Mouse (Mus musculus) adrenal gland, postnatal 14 days (tissue): ENCODE results near the gene Fars2. TPM values are rescaled to one million over a fixed set of nuclear protein-coding genes. Genes with fewer than 3 reads are reported as not detected.
A peak's percentile ranks its signal among the peaks of the same experiment; 100 is the strongest.

Experiments used
- DNase-seq: peaks from one replicate; pipeline ENCODE4 v3.0.0; 2021; ENCODE audit warnings: mixed read lengths
- long read RNA-seq, 2 experiments: library from polyadenylated mRNA; stranded (forward); transcript quantifications; one replicate each; pipeline ENCODE4 v2.0.0; 2021
- total RNA-seq: library from RNA; stranded (reverse); gene quantifications from 2 replicates; pipeline ENCODE4 v1.2.3, GENCODE M21; 2021

Fars2 gene
- total RNA-seq, result 80.5 and 83.6 TPM in 2 replicates
- long read RNA-seq, experiment 1, transcript Fars2-201 (7 exons, 2,125 nt), result major isoform, 116 of 140 reads
- long read RNA-seq, experiment 1, partial matches to known transcripts, result 4 of 140 reads
- long read RNA-seq, experiment 1, other reads (novel, unspliced or antisense), result 17 of 140 reads
- long read RNA-seq, experiment 2, transcript Fars2-201 (7 exons, 2,125 nt), result major isoform, 95 of 115 reads
- long read RNA-seq, experiment 2, partial matches to known transcripts, result 10 of 115 reads
- long read RNA-seq, experiment 2, other reads (novel, unspliced or antisense), result 9 of 115 reads

DNA sequence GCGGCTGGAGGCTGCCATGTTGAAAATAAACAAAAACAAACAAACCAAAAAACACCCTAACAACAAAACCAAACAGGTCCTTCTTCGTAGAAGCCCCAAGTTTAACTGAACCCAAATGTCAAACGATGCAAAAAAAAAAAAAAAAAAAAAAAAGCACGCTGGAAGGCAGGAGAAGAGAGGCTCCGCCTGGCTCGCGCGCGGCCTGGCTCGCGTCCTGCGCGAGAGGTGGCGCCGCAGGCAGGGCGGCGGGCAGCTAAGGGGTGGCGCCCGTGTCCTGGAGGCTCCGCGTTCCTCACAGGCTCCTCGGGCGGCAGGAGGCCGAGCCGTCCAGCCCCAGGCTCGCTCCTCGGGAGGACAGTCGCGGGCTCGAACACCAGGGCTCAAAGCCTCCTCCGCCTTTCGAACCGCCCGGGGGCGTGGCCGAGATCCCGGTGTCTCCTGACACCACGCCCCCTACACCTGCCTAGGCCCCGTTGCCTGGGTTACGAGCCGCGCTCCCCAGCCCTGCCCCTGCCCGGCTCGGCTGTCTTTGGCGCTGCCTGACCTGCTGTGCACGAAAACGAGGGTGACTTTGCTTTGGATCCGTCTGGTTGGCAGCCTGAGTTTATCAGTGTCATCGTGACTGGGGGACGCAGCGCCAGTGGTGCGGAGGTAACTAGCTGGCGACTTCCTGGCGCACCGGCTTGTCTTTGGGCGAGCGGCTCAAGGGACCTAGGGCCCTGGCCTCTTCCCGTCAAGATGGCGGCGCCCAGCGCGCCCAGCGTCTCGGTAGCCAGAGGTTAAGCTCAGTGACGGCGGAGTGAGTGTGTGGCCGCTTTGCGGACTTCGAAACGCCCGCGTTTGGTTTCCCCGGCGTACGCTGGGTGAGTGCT lies at the start of gene Fars2, which contains the start of gene Lyrm4:
Gene Fars2 (plus strand): TSS at position 270 of the 872 bp plus-strand sequence.
Gene Lyrm4 (minus strand): TSS at position 384 of the 872 bp plus-strand sequence.
- peak; percentile 99 for DNase-seq

DNA sequence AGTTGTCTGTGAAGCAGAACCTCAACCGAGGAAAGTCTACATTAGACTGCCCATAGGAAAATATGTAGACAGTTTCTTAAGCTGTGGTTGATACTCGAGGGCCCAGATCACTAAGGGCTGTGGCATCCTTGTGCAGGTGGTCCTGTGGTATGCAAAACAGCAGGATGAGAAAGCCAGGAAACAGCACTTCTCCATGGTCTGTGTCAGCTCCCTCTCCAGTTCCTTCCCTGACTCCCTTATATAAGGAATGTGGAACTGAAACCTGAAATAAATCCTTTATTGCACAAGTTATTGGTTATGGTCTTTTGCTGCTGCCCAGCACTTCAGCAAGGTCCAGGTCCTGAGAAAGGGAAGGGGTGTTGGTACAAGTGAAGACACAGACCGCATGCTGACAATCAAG lies 42.7 kb upstream of the Fars2 start:
- DNase-seq, result no peak

GRCm38 (mm10) chr13:36081591-36081990 lies 35.6 kb upstream of the Fars2 start:
- DNase-seq, result peak; percentile 18

- no peak for DNase-seq
Observed at GRCm38 (mm10) chr13:36084701-36085100, 32.5 kb upstream of the Fars2 start.

DNA sequence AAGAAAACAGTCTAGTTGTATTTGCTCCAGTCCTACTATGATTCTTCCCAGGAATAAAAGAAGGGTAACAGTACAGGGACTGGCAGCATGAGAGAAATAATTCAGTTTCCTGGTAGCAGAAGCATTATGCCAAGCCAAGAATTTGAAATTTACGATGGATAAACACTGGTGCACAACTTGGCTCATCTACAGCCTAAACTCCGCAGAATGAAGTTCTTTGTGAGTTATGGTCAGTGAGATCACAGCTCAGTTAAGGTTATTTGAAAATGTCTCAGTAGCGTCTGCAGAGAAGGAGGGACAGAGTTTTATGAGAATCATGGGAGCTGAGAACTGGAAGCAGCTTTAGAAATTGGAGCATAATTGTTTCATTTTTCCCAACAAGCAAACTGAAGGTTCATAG lies 31.2 kb upstream of the Fars2 start:
- DNase-seq, result peak; percentile 17

DNA sequence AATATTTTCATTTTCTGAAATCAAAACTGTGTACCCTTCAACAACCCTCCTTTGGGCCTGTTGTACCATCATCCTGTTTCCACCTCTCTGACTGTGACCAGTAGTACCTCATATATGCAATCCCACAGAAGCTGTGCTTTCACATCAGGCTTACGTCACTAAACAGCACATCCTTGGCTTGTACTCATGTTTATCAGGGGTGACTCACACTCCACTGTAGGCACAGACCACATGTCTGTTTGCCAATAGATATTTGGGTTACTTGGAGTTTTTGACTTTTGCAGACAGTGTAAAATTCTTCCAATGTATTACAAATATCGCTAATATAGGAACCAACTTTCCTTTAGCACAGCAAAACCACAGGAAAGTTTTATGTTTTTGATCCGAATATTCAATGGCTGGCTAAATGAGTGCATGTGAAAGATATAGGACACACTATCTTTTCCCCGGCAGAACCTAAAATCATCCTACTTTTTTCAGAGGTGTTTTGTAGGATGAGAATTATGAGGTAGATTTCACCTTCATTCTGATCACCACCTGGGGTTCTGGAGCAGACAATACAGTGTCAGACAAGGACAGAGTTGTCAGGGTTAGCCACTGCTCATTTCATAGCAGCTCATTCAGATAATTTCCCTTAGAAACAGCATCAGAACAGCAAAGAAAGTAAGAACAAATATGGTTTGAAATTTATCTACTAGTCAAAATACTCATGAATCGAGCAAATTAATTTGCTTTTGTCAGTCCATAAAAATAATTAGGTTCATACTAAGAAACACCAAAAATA lies 30.4 kb upstream of the Fars2 start:
- DNase-seq, result peak; percentile 51

DNA sequence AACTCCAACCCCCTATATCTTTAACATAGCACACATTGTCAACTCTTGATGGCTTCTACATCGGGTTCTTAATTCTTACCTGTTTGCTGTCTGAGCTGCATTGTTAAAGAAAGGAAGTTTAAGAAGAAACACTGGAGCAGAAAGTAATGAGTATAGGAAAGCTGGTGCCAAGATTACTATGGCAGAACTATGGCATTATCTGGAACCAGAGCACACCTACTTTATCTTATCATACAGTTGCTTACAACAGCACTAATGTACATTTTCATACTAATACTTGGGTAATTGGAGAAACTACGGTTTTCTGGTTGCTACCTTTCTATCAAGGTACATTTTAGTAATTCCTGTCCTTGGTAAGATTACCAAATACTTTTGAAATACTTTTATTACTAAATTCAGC lies 29.8 kb upstream of the Fars2 start:
- no peak for DNase-seq

- DNase-seq, result no peak
Observed at GRCm38 (mm10) chr13:36088168-36088567, 29.0 kb upstream of the Fars2 start.

- DNase-seq, result no peak
Observed at GRCm38 (mm10) chr13:36096684-36097383, 20.4 kb upstream of the Fars2 start.

- no peak for DNase-seq
Observed at GRCm38 (mm10) chr13:36105591-36105990, 11.6 kb upstream of the Fars2 start.

- no peak for DNase-seq
Observed at GRCm38 (mm10) chr13:36108528-36108927, 8.7 kb upstream of the Fars2 start.

GRCm38 (mm10) chr13:36111331-36111730 lies 5.9 kb upstream of the Fars2 start:
- no peak for DNase-seq

DNA sequence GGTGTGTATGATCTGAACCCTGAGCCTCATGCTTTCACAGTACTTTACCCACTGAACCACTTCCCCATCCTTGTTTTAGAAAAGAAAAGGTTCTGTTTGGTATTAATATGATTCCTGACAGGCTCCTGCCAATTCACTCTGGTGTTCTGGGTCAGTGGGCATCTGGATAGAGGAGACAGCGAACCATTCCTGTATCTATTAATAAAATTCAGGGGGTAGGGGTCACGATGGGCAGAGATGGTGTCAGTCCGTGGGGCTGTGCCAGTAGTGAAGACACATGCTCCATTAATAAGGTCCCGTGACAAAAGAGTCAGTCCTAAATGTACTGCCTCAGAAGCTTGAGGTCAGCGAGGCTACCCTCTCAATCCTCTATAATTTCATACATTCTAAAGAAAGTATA lies 4.0 kb upstream of the Fars2 start:
- no peak for DNase-seq

GRCm38 (mm10) chr13:36116520-36117142 lies 581 bp upstream of the Fars2 start:
- DNase-seq, result peak; percentile 54

DNA sequence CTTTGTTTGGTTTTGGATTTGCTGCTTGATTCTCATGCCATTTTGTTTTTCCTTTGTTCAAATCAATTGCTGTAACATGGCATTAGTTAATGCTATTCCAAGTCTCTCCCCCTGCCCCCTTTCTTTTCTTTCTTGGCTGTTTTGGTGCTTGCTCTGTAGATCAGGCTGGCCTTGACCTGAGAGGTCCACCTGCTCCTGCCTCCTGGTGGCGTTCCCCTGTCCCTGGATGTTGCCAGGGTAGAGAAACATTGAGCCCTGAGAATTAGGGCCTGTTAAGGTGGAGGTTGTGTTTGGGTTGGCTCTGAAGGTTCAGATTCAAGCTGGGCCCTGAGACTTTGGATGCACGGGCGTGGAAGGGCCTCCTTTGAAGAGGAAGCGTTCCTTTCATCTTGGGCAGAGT lies 2.5 kb downstream of the Fars2 start:
- DNase-seq, result peak; percentile 13

- DNase-seq, result no peak
Observed at GRCm38 (mm10) chr13:36120606-36121005, 3.4 kb downstream of the Fars2 start.

DNA sequence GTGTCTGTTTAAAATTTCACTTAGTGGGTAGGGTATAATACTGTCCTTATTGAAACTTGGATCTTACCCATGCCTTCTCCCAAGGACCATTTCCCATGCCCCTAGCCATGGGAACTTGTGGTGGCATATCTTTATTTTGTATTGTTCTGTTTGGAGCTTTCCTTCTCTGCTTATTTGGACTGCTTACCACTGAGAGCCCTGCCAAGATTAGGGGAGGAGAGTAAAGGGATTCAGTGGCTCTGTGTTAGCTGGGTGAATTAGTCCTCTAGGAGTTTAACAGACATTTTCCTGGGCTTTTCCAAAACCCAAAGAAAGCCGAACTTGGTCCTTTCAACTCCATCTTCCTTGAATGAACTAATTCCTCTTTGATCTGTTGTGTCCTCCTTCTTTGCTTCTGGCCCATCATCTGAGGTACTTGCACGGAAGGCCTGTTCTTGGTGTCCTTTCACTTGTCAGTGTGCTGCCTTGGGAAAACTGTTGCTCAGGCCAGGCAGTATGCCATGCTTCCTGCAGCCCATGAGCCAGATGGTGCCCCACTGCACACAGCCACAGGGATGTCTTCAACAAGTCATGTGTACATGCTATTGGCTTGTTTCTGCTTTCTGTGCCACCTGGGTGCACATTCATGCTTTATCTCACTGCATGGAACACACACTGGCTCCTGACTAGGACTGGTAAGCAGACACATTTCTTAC lies 12.3 kb downstream of the Fars2 start:
- DNase-seq, result no peak

DNA sequence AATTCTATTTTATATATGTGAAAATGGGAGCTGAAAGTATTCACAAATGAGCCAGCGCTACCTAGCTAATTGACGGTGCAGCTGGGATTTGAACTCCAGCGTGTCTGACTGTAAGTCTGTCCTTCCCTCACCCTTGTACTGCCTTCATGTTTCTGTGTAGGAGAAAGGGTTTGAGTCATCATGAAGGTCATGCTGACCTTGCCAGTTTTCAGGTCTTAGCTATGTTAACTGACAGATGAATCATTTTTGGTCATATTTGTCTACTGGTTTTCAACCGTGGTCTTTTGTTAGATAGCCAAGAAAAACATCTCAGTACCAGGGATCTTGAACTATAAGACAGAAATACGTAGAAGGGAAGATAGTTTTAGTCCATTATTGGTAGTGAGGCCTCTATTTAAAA lies 14.2 kb downstream of the Fars2 start:
- peak; percentile 55 for DNase-seq

DNA sequence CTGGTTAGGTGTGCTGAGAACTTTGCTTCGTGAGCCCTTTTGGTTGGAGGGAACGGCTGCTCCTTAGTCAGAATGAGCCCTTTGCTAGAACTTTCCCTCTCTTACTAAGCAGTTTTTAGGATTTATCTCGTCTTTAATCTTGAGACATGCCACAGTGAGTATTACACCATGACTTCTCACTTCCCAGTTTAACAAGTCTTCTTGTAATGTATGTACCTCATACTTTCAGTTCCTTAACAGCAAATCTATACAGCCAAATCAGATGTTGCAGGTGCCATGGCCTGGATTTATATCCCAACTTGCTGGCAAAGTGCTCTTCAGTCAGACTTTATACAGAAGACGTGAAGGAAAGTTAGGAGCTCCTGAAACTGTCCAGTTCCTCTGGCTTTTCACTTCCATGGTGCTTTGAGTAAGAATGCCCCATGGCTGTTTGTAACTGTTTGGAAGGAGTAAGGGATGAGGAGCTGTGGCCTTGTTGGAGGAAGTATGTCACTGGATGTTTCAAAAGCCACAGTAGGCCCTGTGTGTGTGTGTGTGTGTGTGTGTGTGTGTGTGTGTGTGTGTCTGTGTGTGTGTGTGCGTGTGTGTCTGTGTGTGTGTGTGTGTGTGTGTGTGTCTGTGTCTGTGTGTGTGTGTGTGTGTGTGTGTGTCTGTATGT lies 14.9 kb downstream of the Fars2 start:
- no peak for DNase-seq

DNA sequence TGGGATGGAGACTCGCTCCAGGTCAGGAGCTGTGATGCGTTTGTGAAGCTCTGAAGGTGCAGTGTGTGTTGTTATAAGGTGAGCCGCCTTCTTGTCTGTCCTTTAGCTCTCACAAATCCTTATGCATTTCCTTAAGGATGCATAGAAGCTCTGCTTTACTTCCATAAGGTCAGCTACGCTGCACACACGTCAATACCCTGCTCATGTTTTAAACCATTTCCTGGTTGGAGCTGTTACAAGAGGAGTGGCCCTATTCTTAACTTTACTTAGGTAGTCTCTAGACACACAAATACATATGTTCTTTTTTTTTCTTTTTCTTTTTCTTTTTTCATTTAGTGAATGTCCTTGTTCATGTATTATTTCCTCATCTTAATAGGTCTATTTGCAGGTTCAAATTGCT lies 22.5 kb downstream of the Fars2 start:
- DNase-seq, result no peak
